Mouse (Mus musculus) midbrain, embryonic 15.5 days (tissue): Measurements from ENCODE around the gene Nhlrc4. TPM values are rescaled to one million over a fixed set of nuclear protein-coding genes. Genes with fewer than 3 reads are reported as not detected.
A peak's percentile ranks its signal among the peaks of the same experiment; 100 is the strongest.

Experiments
- ATAC-seq: fragments of 200-750 bp; cut with Nextera tagmentation; replicated peaks from 2 replicates; pipeline ENCODE4 v1.8.0; 2017; ENCODE audit warnings: moderate TSS enrichment
- H3K27ac ChIP-seq: fragments of 300-500 bp; sonication (generic); 2 replicates; pipeline ENCODE4 v1.5.1; 2015; ENCODE audit warnings: mild to moderate bottlenecking, inconsistent platforms
- H3K27me3 ChIP-seq: fragments of 300-500 bp; sonication (generic); replicated peaks from 2 replicates; pipeline ENCODE4 v1.6.1; 2015; ENCODE audit warnings: inconsistent platforms
- H3K36me3 ChIP-seq: fragments of 300-500 bp; sonication (generic); replicated peaks from 2 replicates; pipeline ENCODE4 v1.6.1; 2015; ENCODE audit warnings: inconsistent platforms
- H3K4me1 ChIP-seq: fragments of 300-500 bp; sonication (generic); 2 replicates; pipeline ENCODE4 v1.6.1; 2015; ENCODE audit warnings: inconsistent platforms
- H3K4me2 ChIP-seq: fragments of 300-500 bp; sonication (generic); 2 replicates; pipeline ENCODE4 v1.6.1; 2015; ENCODE audit warnings: inconsistent platforms, mild to moderate bottlenecking, moderate library complexity
- H3K4me3 ChIP-seq: fragments of 300-500 bp; sonication (generic); 2 replicates; pipeline ENCODE4 v1.5.1; 2015; ENCODE audit warnings: mild to moderate bottlenecking, inconsistent platforms
- H3K9ac ChIP-seq: fragments of 300-500 bp; sonication (generic); 2 replicates; pipeline ENCODE4 v1.6.1; 2015; ENCODE audit warnings: mild to moderate bottlenecking, inconsistent platforms
- H3K9me3 ChIP-seq: fragments of 300-500 bp; sonication (generic); 2 replicates; pipeline ENCODE4 v1.6.1; 2016; ENCODE audit warnings: inconsistent platforms
- WGBS: fragments of 180-500 bp; shearing (Covaris S2); methylation state at CpG from one replicate; pipeline ENCODE4 v1.1.7; 2015; ENCODE audit warnings: mixed read lengths; 5-methylcytosine and 5-hydroxymethylcytosine counted together
- polyA plus RNA-seq: library from polyadenylated mRNA; unstranded; fragments of >200 nt; fragmentation: Nextera tagmentation; extraction: Ambion mirVana; gene quantifications from 2 replicates; pipeline ENCODE4 v1.2.1, GENCODE M21; 2015

Nhlrc4 gene
- polyA plus RNA-seq, 1 experiment from 2014 or later = 0.80 TPM

- H3K4me3 ChIP-seq = no peak overlapping the region
- no peak for ATAC-seq
- peaks cover 33% of the 10 kb centered on the region for H3K27me3 ChIP-seq
- H3K4me2 ChIP-seq = no peak overlapping the region
- no peak overlapping the region for H3K9ac ChIP-seq
- peaks cover 11% of the 10 kb centered on the region for H3K4me1 ChIP-seq
- WGBS = 64% methylated on average over 3 of the region's 3 CpGs
- H3K9me3 ChIP-seq = no peaks in the 10 kb centered on the region
- H3K27ac ChIP-seq = no peak overlapping the region
- no peaks in the 10 kb centered on the region for H3K36me3 ChIP-seq
Measured at GRCm38 (mm10) chr17:25955736-25956135, 11.0 kb upstream of the Nhlrc4 start.

- no peak for ATAC-seq
- peaks cover 11% of the 10 kb centered on the region for H3K4me1 ChIP-seq
- H3K4me3 ChIP-seq = no peak overlapping the region
- H3K27ac ChIP-seq = no peak overlapping the region
- whole genome bisulfite sequencing = 81% methylated on average over 2 of the region's 2 CpGs
- H3K36me3 ChIP-seq = no peaks in the 10 kb centered on the region
- no peak overlapping the region for H3K9ac ChIP-seq
- no peaks in the 10 kb centered on the region for H3K9me3 ChIP-seq
- peaks cover 44% of the 10 kb centered on the region for H3K27me3 ChIP-seq
- no peak overlapping the region for H3K4me2 ChIP-seq
Measured at GRCm38 (mm10) chr17:25954671-25955070, 9.9 kb upstream of the Nhlrc4 start.

DNA sequence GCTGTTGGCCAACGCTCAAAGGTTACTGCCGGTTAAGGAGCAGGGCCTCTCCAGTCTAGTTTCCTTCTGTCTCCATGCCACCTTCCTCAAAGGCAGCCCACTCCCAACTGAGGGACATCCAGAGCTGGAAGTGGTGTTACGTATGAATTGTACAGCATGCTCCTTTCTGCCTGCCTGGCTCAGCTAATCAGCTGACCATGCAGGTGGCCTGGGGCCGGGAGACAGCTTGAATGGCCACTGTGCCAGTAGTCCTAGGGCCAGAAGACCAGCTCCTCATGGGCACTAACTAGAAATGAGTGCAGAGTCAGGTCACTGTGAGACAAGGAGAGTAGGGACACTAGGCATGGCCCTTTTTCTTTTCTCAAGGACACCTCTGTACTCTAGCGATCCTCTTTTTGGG, 8.4 kb upstream of the Nhlrc4 start:
- no peak overlapping the region for H3K9ac ChIP-seq
- WGBS = 80% methylated on average over 5 of the region's 5 CpGs
- H3K4me3 ChIP-seq = no peak overlapping the region
- no peak for ATAC-seq
- peaks cover 45% of the 10 kb centered on the region for H3K27me3 ChIP-seq
- H3K4me1 ChIP-seq = peaks cover 11% of the 10 kb centered on the region
- H3K4me2 ChIP-seq = no peak overlapping the region
- H3K36me3 ChIP-seq = no peaks in the 10 kb centered on the region
- H3K9me3 ChIP-seq = no peaks in the 10 kb centered on the region
- no peak overlapping the region for H3K27ac ChIP-seq

- peak within 1 kb of the TSS; percentile 28 for H3K4me3 ChIP-seq
- H3K9ac ChIP-seq = no peak within 1 kb of the TSS
- H3K4me2 ChIP-seq = peak within 1 kb of the TSS; percentile 45
- no peak within 1 kb of the TSS for H3K27ac ChIP-seq
- peaks cover 45% of the 10 kb centered on the region for H3K27me3 ChIP-seq
- H3K4me1 ChIP-seq = peaks cover 11% of the 10 kb centered on the region
- H3K9me3 ChIP-seq = no peaks in the 10 kb centered on the region
- no peak for ATAC-seq
- under 1% methylated on average over 58 of the region's 58 CpGs for WGBS
- no peaks in the 10 kb centered on the region for H3K36me3 ChIP-seq
Measured at GRCm38 (mm10) chr17:25951803-25952623, 7.3 kb upstream of the Nhlrc4 start, which contains the start of gene A930017K11Rik. A930017K11Rik (minus strand) TSS chr17:25952565.

- peak overlapping the region; percentile 28 for H3K4me3 ChIP-seq
- peaks cover 11% of the 10 kb centered on the region for H3K4me1 ChIP-seq
- no peaks in the 10 kb centered on the region for H3K36me3 ChIP-seq
- H3K4me2 ChIP-seq = peak overlapping the region; percentile 45
- H3K27me3 ChIP-seq = peaks cover 45% of the 10 kb centered on the region
- ATAC-seq = no peak
- H3K9ac ChIP-seq = no peak overlapping the region
- H3K9me3 ChIP-seq = no peaks in the 10 kb centered on the region
- 1% methylated on average over 33 of the region's 33 CpGs for WGBS
- H3K27ac ChIP-seq = no peak overlapping the region
Measured at GRCm38 (mm10) chr17:25951225-25951802, 6.6 kb upstream of the Nhlrc4 start.

GRCm38 (mm10) chr17:25950706-25951105, 5.9 kb upstream of the Nhlrc4 start:
- H3K36me3 ChIP-seq = no peaks in the 10 kb centered on the region
- no peaks in the 10 kb centered on the region for H3K9me3 ChIP-seq
- H3K4me3 ChIP-seq = 0 out of 2 replicates have a peak overlapping the region, but pooled peaks have one; percentile 6
- no peak for ATAC-seq
- no peak overlapping the region for H3K27ac ChIP-seq
- H3K27me3 ChIP-seq = peaks cover 45% of the 10 kb centered on the region
- H3K9ac ChIP-seq = no peak overlapping the region
- H3K4me1 ChIP-seq = peaks cover 11% of the 10 kb centered on the region
- WGBS = 4% methylated on average over 3 of the region's 3 CpGs
- no peak overlapping the region for H3K4me2 ChIP-seq

- peaks cover 45% of the 10 kb centered on the region for H3K27me3 ChIP-seq
- WGBS = 74% methylated on average over 5 of the region's 5 CpGs
Measured at GRCm38 (mm10) chr17:25949981-25950380, 5.2 kb upstream of the Nhlrc4 start.

DNA sequence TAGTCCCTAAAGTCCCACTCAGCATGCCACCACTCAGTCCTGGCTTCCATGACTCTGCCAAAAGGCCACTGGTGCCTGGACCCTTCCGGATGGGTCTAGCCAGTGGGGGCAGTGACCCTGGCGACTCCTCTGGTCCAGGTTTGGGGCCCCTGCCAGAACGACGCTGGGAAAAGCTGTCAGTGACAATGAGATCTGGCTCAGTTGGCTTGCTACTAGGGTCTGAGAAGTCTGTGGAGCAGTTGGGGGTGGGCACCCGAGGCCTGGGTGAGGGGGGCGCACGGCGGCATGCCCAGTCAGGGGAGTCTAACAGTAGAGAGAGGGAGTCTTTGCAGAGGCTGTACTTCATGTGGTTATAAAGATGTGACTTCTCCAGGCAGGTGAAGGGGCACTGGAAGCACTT, 3.3 kb upstream of the Nhlrc4 start:
- WGBS = 77% methylated on average over 8 of the region's 8 CpGs
- H3K4me3 ChIP-seq = no peak overlapping the region
- no peak for ATAC-seq

More at GRCm38 (mm10) chr17:25949981-25950380, 5.2 kb upstream of the Nhlrc4 start:
- Histone ChIP-seq H3K9ac (no peak overlapping the region), H3K36me3 (no peaks in the 10 kb centered on the region), H3K4me1 (peaks cover 11% of the 10 kb centered on the region), H3K27ac (no peak overlapping the region), H3K4me3 (no peak overlapping the region), H3K9me3 (no peaks in the 10 kb centered on the region), H3K4me2 (no peak overlapping the region)
- no peak for ATAC-seq

DNA sequence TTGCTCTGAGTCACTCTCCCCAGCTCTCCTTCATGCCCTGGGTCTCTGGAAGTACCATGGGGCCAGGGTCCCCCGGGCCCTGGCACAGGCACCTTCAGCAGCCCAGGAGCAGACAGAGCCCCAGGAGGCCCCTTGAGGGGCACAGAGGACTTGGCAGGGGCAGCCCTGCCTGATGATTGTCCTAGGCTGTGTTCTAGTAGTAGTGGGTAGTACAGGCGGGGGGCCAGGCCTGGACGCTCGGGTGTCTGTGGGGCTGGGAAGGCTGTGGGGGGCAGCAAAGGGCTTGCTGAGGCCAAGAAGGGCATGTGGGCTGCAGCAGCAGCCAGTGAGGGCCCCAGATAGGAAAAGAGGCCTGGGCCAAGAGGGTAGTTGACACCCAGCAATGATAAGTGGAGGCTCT, 2.8 kb upstream of the Nhlrc4 start:
- Histone ChIP-seq H3K27ac (no peak overlapping the region), H3K4me2 (no peak overlapping the region), H3K4me1 (peaks cover 11% of the 10 kb centered on the region), H3K4me3 (no peak overlapping the region), H3K27me3 (peaks cover 30% of the 10 kb centered on the region), H3K9me3 (no peaks in the 10 kb centered on the region), H3K36me3 (no peaks in the 10 kb centered on the region), H3K9ac (no peak overlapping the region)
- WGBS = 80% methylated on average over 4 of the region's 4 CpGs
- no peak for ATAC-seq

More for the DNA sequence above, 3.3 kb upstream of the Nhlrc4 start:
- no peak overlapping the region for H3K9ac ChIP-seq
- H3K27ac ChIP-seq = no peak overlapping the region
- peaks cover 35% of the 10 kb centered on the region for H3K27me3 ChIP-seq
- H3K36me3 ChIP-seq = no peaks in the 10 kb centered on the region
- H3K9me3 ChIP-seq = no peaks in the 10 kb centered on the region
- H3K4me2 ChIP-seq = no peak overlapping the region
- H3K4me1 ChIP-seq = peaks cover 11% of the 10 kb centered on the region

DNA sequence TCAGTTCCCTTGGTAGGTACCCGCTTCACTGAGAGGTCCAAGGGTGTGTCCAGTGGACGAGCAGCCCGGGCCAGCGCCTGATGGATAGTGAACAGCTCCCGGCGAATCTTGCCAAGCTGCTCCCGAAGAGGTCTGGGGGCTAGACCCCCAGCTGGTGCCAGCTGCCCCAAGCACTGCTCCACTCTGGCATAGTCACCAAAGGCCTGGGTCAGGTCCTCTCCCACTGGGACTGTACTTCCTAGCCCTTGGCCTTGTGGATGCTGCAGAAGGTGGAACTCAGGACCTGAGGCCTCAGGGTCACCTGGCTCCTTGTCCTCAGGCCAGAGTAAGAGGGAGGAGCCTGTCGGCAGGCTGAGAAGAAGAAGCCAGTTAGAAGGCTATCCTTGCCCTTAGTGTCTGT, 2.1 kb upstream of the Nhlrc4 start:
- Histone ChIP-seq H3K36me3 (no peaks in the 10 kb centered on the region), H3K4me2 (no peak overlapping the region), H3K9ac (no peak overlapping the region), H3K9me3 (no peaks in the 10 kb centered on the region), H3K4me3 (no peak overlapping the region), H3K4me1 (peaks cover 11% of the 10 kb centered on the region), H3K27me3 (peaks cover 24% of the 10 kb centered on the region), H3K27ac (no peak overlapping the region)
- 83% methylated on average over 8 of the region's 8 CpGs for WGBS
- ATAC-seq = no peak

DNA sequence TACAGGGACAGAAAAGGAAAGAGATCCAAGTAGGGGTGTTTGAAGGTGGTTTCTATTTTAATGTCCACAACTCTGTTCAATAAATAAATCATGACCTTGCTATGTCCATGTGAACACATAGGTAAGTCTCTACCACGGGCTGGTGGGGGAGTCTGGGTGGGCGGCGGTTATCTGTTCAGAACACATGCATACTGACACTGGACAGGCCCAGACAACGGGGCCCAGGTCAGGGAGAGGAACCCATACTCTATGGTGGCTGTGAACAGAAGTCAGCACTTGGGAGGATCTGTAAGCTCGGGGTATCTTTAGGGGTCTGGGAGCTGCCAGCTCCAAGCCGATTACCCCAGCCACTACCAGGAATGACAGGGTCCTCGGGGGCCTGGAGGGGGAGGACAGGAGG, 1.6 kb upstream of the Nhlrc4 start:
- H3K27me3 ChIP-seq = peaks cover 18% of the 10 kb centered on the region
- H3K9ac ChIP-seq = no peak overlapping the region
- peaks cover 7% of the 10 kb centered on the region; the same call in 1 of the 2 replicates for H3K4me1 ChIP-seq
- H3K27ac ChIP-seq = no peak overlapping the region
- WGBS = 77% methylated on average over 7 of the region's 7 CpGs
- H3K36me3 ChIP-seq = no peaks in the 10 kb centered on the region
- no peak overlapping the region for H3K4me2 ChIP-seq
- no peak for ATAC-seq
- H3K9me3 ChIP-seq = no peaks in the 10 kb centered on the region
- H3K4me3 ChIP-seq = no peak overlapping the region

DNA sequence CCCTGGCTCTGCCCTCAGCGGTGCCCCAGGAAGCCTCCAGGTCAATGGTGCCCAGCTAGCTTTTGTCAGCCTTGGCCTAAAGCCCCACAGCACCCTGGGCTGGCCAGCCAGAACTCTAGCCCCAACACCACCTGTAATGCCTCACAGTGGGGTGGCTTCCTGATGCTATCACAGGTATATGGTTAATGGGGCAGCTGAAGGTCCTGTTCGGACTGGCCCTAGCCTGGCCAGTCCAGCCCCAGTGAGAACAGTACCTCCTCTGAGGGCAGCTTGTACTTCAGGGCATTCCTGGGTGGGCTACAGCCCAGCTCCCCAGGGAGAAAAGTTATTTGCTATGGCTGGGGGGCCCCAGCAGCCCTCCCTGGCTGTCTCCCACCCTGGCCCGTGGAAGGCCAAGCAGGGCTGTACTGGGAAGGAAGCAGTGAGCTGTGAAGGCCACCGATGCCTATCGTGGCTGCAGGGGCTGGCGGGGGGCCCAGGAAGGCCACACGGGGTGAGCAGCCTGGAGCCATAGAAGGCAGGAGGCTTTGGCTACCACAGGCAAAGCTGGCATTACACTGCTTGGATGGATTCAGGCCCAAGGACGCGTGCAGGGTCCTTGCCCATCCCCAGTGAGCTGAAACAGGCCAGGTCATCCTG, 875 bp upstream of the Nhlrc4 start:
- no peak overlapping the region for H3K4me3 ChIP-seq
- WGBS = 57% methylated on average over 9 of the region's 9 CpGs
- H3K27me3 ChIP-seq = peaks cover 11% of the 10 kb centered on the region
- peaks cover 11% of the 10 kb centered on the region for H3K4me1 ChIP-seq
- no peak overlapping the region for H3K27ac ChIP-seq
- ATAC-seq = no peak
- H3K9ac ChIP-seq = no peak overlapping the region
- no peaks in the 10 kb centered on the region for H3K36me3 ChIP-seq
- no peak overlapping the region for H3K4me2 ChIP-seq
- no peaks in the 10 kb centered on the region for H3K9me3 ChIP-seq
